Mouse (Mus musculus) liver, embryonic 12.5 days (tissue): ENCODE results near the gene Snx17. TPM values are rescaled to one million over a fixed set of nuclear protein-coding genes. Genes with fewer than 3 reads are reported as not detected.
"Not testable (repeated sequence)": the region's sequence is repeated elsewhere in the genome, so short reads cannot be mapped to it uniquely, and the experiment has no call there.

Experiments
- ATAC-seq: fragments of 200-750 bp; cut with Nextera tagmentation; 2 replicates; pipeline ENCODE4 v1.8.0; 2017; ENCODE audit warnings: moderate number of reproducible peaks, mild to moderate bottlenecking, moderate library complexity
- H3K27ac ChIP-seq: fragments of 300-500 bp; sonication (generic); 2 replicates; pipeline ENCODE4 v1.5.1; 2016; ENCODE audit warnings: mild to moderate bottlenecking
- H3K27me3 ChIP-seq: fragments of 300-500 bp; sonication (generic); replicated peaks from 2 replicates; pipeline ENCODE4 v1.6.1; 2016; ENCODE audit warnings: mild to moderate bottlenecking, moderate library complexity
- H3K36me3 ChIP-seq: fragments of 300-500 bp; sonication (generic); 2 replicates; pipeline ENCODE4 v1.6.1; 2016; ENCODE audit warnings: mild to moderate bottlenecking, moderate library complexity
- H3K4me1 ChIP-seq: fragments of 300-500 bp; sonication (generic); 2 replicates; pipeline ENCODE4 v1.6.1; 2016
- H3K4me2 ChIP-seq: fragments of 300-500 bp; sonication (generic); 2 replicates; pipeline ENCODE4 v1.6.1; 2016; ENCODE audit warnings: mild to moderate bottlenecking, moderate library complexity
- H3K4me3 ChIP-seq: fragments of 300-500 bp; sonication (generic); 2 replicates; pipeline ENCODE4 v1.5.1; 2016; ENCODE audit warnings: mild to moderate bottlenecking, moderate library complexity
- H3K9ac ChIP-seq: fragments of 300-500 bp; sonication (generic); 2 replicates; pipeline ENCODE4 v1.6.1; 2016; ENCODE audit warnings: mild to moderate bottlenecking, moderate library complexity
- H3K9me3 ChIP-seq: fragments of 300-500 bp; sonication (generic); replicated peaks from 2 replicates; pipeline ENCODE4 v1.6.1; 2016; ENCODE audit warnings: mild to moderate bottlenecking, moderate library complexity
- WGBS: fragments of 180-500 bp; shearing (Covaris S2); methylation state at CpG from one replicate; pipeline ENCODE4 v1.1.7; 2016; ENCODE audit not compliant: insufficient replicate concordance; 5-methylcytosine and 5-hydroxymethylcytosine counted together
- polyA plus RNA-seq: library from polyadenylated mRNA; unstranded; fragments of >200 nt; fragmentation: Nextera tagmentation; extraction: Ambion mirVana; gene quantifications from 2 replicates; pipeline ENCODE4 v1.2.1, GENCODE M21; 2016

Snx17 gene
- polyA plus RNA-seq, 1 experiment from 2014 or later, result 62.3 TPM

DNA sequence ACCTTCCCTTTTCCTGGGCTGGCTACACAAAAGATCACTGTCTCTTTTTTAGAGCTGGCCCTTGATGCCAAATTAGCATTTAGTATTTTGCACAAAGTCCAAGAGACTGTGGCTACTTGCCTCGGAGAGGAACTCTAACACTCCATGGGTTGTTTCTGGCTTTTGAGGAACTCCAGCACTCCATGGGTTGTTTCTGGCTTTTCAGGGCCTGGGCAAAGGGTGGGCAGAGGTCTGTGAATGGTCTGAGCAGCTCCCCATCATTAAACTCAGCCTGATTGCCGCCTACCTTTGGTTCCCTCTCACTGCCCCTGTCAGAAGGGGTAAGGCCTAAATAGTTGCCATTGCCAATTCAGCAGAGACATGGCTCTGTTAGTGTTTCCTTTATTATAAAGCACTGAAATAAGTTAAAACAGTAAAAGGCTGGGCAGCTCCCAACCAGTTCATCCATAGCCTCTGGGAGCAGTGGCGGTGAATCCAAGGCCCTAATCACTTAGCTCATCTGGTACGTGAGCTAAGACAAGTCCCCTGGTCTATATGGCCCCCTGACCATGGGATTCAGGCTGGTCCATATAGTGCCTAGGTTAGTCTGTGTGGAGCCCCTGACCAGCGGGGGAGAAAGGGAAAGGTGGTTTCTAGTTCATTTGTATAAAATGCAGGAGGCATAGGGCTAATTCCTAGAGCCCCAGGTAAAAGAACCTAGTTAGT lies 5.7 kb downstream of the Snx17 start:
- Histone ChIP-seq H3K4me3 (no peak overlapping the region), H3K27me3 (no peaks in the 10 kb centered on the region), H3K9ac (no peak overlapping the region), H3K27ac (no peak overlapping the region), H3K4me1 (peaks cover 51% of the 10 kb centered on the region), H3K9me3 (peaks cover 5% of the 10 kb centered on the region), H3K4me2 (no peak overlapping the region), H3K36me3 (peaks cover 79% of the 10 kb centered on the region)
- 82% methylated on average over 5 of the region's 5 CpGs for WGBS
- ATAC-seq, result no peak

DNA sequence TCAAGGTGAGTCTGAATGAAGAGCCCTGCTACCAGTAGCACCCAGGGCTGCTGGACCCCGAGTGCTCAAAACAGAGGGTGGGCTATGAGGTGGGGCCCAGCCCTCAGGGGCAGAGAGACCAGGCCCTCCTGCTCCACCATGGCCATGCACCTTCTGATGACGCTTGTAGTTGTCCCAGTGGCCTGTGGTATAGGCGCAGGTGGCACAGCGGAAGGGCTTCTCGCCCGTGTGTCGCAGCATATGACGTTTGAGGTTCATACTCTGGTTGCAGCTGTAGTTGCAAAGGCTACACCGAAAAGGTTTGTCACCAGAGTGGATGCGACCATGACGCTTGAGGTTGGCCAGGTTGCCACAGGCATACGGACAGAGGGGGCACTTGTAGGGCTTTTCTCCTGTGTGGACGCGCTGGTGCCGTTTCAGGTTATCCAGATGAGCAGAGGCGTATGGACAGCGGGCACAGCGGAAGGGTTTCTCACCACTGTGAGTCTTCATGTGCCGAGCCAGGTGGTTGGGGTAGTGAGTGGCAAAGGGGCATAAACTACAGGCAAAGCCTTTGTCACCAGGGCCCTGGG lies 6.4 kb downstream of the Snx17 start:
- WGBS, result 92% methylated on average over 19 of the region's 19 CpGs
- no peaks in the 10 kb centered on the region for H3K27me3 ChIP-seq
- H3K9me3 ChIP-seq, result peaks cover 5% of the 10 kb centered on the region
- no peak overlapping the region for H3K9ac ChIP-seq
- H3K4me3 ChIP-seq, result no peak overlapping the region
- H3K4me1 ChIP-seq, result peaks cover 45% of the 10 kb centered on the region
- no peak for ATAC-seq
- peaks cover 85% of the 10 kb centered on the region for H3K36me3 ChIP-seq
- no peak overlapping the region for H3K4me2 ChIP-seq
- 0 out of 2 replicates have a peak overlapping the region, but pooled peaks have one; percentile 17 for H3K27ac ChIP-seq

DNA sequence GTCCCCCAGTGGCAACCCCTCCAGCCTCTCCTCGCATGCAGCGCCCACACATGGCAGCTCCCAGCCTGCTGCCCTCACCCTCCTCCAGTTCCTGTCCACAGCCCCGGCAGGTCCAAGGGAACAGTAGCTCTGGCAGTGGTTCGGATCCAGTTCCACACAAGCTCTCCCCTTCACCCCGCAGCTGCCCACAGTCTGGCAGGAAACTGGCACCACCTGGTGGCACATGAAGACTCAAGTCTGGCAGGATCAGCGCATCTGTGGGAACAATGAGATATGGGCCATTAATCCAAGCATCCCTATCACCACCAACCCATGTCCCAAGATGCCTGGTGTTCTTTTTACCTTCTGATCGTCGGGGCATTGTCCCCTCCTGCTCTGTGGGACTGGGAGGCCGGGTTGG lies 6.9 kb downstream of the Snx17 start:
- Histone ChIP-seq H3K9me3 (peaks cover 5% of the 10 kb centered on the region), H3K4me3 (peak overlapping the region; percentile 80; the same call in 1 of the 2 replicates), H3K4me2 (0 out of 2 replicates have a peak overlapping the region, but pooled peaks have one; percentile 89), H3K4me1 (peaks cover 40% of the 10 kb centered on the region), H3K36me3 (peaks cover 85% of the 10 kb centered on the region), H3K27me3 (no peaks in the 10 kb centered on the region), H3K27ac (0 out of 2 replicates have a peak overlapping the region, but pooled peaks have one; percentile 17), H3K9ac (no peak overlapping the region; the same call in 1 of the 2 replicates)
- ATAC-seq, result no peak
- 82% methylated on average over 9 of the region's 9 CpGs for WGBS

DNA sequence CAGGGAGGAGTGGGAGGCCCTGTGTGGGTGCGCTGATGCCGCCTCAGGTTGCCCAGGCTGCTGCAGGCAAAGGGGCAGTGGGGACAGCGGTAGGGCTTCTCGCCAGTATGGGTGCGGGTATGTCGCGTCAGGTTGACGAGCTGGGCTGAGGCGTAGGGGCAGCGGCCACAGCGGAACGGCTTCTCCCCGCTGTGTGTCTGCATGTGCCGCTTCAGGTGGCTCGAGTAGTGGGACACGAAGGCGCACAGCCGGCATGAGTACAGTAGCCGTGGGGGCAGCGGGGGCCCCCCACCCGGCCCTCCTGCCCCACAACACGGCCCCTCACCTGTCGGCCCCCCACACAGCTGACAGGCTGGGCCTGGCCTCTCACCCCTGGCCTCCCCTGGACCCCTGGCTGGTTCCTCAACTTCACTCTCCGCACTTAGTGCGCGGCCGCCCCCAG lies 7.3 kb downstream of the Snx17 start:
- no peak overlapping the region; the same call in 1 of the 2 replicates for H3K9ac ChIP-seq
- H3K36me3 ChIP-seq, result peaks cover 85% of the 10 kb centered on the region
- 84% methylated on average over 27 of the region's 27 CpGs for WGBS
- H3K9me3 ChIP-seq, result peaks cover 5% of the 10 kb centered on the region
- H3K4me1 ChIP-seq, result peaks cover 36% of the 10 kb centered on the region
- no peaks in the 10 kb centered on the region for H3K27me3 ChIP-seq
- H3K27ac ChIP-seq, result peak overlapping the region; percentile 5; the same call in 1 of the 2 replicates
- peak overlapping the region; percentile 80 for H3K4me3 ChIP-seq
- H3K4me2 ChIP-seq, result peak overlapping the region; percentile 89
- no peak for ATAC-seq

DNA sequence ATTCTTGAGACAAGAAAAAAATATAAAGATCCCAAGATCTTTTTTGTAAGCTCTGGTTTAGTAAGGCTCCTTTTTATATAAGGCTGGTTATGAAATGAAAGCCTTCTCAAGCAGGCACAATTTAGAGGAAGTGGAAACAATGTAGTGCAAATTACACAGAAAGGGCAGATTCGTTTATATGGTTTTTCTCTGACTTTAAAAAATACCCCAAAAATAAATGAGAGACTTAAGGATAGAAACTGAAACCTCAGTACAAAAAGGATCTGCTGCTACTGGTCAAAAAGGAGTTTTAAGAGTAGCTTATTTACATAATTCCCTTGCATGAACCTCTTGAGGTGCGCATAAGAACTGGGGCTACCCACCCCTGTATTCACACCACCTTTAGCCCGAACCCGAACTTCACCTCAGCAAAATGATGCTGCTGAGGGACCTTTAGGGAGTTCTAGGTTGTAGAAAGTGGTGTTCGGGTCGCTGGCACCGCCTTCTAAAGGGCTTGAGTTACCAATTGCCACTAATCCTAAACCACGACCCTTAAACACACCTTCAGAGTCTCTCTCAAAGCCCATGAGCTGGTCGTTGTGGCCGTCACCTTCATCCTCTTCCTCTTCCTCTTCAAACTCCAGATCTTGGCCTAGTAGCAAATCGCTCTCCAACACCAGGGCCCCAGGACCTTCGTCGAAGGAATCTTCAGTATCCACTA lies 8.2 kb downstream of the Snx17 start:
- Histone ChIP-seq H3K4me3 (peak overlapping the region; percentile 80), H3K27me3 (no peaks in the 10 kb centered on the region), H3K4me1 (peaks cover 36% of the 10 kb centered on the region), H3K4me2 (peak overlapping the region; percentile 89), H3K27ac (peak overlapping the region; percentile 80), H3K9ac (peak overlapping the region; percentile 81), H3K9me3 (peaks cover 5% of the 10 kb centered on the region), H3K36me3 (peaks cover 85% of the 10 kb centered on the region)
- 19% methylated on average over 13 of the region's 13 CpGs for WGBS
- ATAC-seq, result no peak

DNA sequence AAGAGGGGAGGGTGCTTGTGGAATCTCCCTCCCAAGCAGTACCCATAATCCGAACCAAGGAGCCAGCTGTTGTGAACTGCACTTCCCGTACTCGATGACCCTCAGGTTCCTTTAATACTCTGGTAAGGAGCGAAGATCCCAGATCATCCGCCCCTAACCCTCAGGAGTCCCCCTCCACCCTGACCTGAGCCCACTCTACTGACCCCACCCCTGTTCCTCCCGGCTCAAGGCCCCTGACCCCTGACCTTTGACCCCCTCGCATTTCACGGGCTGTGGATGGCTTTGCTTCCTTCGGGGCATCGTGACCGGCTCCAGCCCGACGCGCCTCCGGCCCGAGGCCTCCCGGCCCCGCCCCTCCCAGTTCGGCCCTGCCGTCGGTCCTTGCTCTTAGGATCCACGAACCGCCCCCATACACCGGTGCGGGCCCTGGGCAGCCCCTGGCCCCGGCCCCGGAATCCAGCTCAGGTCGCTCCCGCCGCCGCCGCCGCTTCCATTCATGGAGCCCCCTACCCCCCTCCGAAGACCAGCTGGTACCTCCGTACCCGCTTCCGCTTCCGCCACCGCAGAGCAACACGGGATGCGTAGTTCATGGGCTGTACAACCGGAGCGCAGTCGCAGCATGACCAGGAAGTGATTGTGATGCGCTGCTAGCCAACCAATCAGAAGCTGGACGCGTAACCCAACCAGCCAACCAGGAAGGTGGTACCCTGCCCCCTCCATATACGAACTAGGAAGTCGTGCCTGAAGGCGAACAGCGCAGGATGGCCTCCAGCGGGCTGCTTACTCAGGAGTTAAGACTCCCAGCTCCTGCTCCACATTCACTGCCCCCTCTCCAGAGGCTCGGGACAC lies 8.9 kb downstream of the Snx17 start, which contains the start of gene Zfp513:
TSS of gene Zfp513 (minus strand) at position 562 of the 849 bp plus-strand sequence.
- under 1% methylated on average over 53 of the region's 53 CpGs for WGBS
- ATAC-seq, result peak; percentile 95
- peak within 1 kb of the TSS; percentile 80 for H3K4me3 ChIP-seq

DNA sequence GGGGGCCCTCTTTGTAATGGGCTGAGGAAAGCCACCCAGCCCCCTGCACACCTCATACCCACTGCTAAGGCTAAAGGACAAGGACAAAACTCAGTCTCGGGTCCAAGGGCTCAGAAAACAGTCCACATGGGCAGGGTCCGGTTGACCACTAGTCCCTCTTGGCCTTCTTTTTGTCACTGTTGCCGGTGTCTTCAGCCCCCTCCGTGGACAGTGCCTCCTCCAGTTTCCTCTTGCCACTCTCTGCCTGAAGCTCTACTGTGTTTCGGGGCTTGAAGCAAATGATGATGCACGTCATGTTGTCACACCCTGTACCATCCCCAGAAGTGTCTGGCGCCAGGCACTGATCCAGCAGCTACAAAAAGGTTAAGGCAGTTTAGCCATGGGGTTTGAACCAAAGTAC lies 9.9 kb downstream of the Snx17 start:
- H3K9me3 ChIP-seq, result peaks cover 5% of the 10 kb centered on the region
- 79% methylated on average over 7 of the region's 7 CpGs for WGBS
- H3K9ac ChIP-seq, result peak overlapping the region; percentile 68; the same call in 1 of the 2 replicates
- H3K4me2 ChIP-seq, result peak overlapping the region; percentile 89
- H3K4me1 ChIP-seq, result peaks cover 36% of the 10 kb centered on the region
- H3K27me3 ChIP-seq, result no peaks in the 10 kb centered on the region
- no peak for ATAC-seq
- H3K4me3 ChIP-seq, result peak overlapping the region; percentile 80
- peak overlapping the region; percentile 87 for H3K27ac ChIP-seq
- H3K36me3 ChIP-seq, result peaks cover 85% of the 10 kb centered on the region

More for the DNA sequence above, 8.9 kb downstream of the Snx17 start, which contains the start of gene Zfp513:
- peaks cover 5% of the 10 kb centered on the region for H3K9me3 ChIP-seq
- H3K4me1 ChIP-seq, result peaks cover 36% of the 10 kb centered on the region
- peak within 1 kb of the TSS; percentile 81 for H3K9ac ChIP-seq
- peak within 1 kb of the TSS; percentile 89 for H3K4me2 ChIP-seq
- H3K27ac ChIP-seq, result peak within 1 kb of the TSS; percentile 87
- peaks cover 85% of the 10 kb centered on the region for H3K36me3 ChIP-seq
- H3K27me3 ChIP-seq, result no peaks in the 10 kb centered on the region

DNA sequence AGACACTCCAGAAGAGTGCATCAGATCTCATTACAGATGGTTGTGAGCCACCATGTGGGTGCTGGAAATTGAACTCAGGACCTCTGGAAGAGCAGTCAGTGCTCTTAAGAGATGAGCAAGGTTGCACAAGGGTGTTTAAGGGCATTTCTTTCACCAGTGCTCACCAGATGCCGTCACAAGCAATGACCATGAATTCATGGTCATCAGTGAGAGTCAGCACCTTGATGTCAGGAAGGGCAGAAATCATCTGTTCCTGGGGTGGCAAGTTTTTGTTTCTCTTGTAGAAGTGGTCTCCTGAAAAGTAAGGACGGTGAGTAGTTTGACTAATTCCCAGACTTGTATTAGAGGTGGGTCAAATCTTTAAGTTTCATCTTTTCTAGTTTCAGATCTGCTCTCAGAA lies 10.8 kb downstream of the Snx17 start:
- ATAC-seq, result no peak

DNA sequence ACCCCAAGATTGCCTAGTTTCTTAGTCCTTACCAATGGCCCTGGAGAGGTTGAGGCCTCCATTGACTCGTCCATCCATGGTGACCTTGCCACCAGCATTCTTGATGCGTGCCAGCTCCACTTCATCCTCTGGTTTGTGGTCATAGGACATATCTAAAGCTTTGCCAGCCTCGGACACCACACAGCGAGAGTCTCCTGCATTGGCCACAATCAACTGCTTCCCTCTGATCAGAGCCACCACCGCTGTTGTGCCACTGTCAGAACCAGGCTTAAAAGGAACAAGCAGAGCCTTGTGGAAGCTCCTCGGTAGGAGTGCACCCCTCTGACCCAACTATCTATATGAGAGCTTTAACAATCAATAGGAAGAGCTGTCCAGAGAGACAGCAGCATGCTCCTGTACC lies 11.4 kb downstream of the Snx17 start:
- ATAC-seq, result no peak
- WGBS, result 86% methylated on average over 6 of the region's 6 CpGs
- H3K9me3 ChIP-seq, result peaks cover 5% of the 10 kb centered on the region
- H3K4me2 ChIP-seq, result no peak overlapping the region
- no peaks in the 10 kb centered on the region for H3K27me3 ChIP-seq
- no peak overlapping the region for H3K27ac ChIP-seq
- peaks cover 31% of the 10 kb centered on the region for H3K4me1 ChIP-seq
- H3K36me3 ChIP-seq, result peaks cover 80% of the 10 kb centered on the region
- no peak overlapping the region for H3K9ac ChIP-seq
- H3K4me3 ChIP-seq, result no peak overlapping the region

More for the DNA sequence above, 10.8 kb downstream of the Snx17 start:
- whole genome bisulfite sequencing, result 82% methylated on average over 2 of the region's 2 CpGs
- H3K9ac ChIP-seq, result no peak overlapping the region
- H3K36me3 ChIP-seq, result peaks cover 85% of the 10 kb centered on the region
- H3K9me3 ChIP-seq, result peaks cover 5% of the 10 kb centered on the region
- H3K27me3 ChIP-seq, result no peaks in the 10 kb centered on the region
- H3K4me1 ChIP-seq, result peaks cover 36% of the 10 kb centered on the region
- H3K4me2 ChIP-seq, result no peak overlapping the region
- no peak overlapping the region for H3K4me3 ChIP-seq
- H3K27ac ChIP-seq, result 0 out of 2 replicates have a peak overlapping the region, but pooled peaks have one; percentile 87

DNA sequence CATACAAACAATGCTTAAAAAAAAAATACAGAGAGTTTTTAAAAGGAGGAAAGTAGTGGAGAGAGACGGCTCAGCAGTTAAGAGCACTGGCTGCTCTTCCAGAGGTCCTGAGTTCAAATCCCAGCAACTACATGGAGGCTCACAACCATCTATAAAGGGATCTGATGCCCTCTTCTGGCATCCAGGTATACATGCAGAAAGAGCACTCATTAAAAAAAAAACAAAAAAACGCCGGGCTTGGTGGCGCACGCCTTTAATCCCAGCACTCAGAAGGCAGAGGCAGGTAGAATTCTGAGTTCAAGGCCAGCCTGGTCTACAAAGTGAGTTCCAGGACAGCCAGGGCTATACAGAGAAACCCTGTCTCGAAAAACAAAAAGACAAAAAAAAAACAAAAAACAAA lies 23.5 kb downstream of the Snx17 start:
- Histone ChIP-seq H3K4me1 (peaks cover 73% of the 10 kb centered on the region), H3K36me3 (peaks cover 19% of the 10 kb centered on the region)
- not testable (repeated sequence) for H3K27ac ChIP-seq, ATAC-seq, H3K27me3 ChIP-seq, H3K9ac ChIP-seq, H3K4me2 ChIP-seq, H3K4me3 ChIP-seq, H3K9me3 ChIP-seq
- WGBS, result 66% methylated on average over 6 of the region's 6 CpGs

DNA sequence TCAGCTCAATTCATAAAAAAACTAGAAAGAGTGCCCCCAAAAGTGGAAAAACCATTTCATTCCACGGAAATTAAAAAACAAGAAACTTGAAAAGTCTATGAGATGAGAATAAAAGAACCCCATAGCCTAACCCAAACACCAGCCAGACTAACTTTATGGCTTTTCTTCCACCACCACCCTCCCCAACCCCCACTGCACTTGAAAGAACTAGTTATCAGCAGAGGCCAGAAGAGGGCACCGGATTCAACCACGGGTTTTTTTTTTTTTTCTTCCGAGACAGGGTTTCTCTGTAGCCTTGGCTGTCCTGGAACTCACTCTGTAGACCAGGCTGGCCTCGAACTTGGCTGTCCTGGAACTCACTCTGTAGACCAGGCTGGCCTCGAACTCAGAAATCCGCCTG lies 25.3 kb downstream of the Snx17 start:
- Histone ChIP-seq H3K9ac (peak overlapping the region; percentile 64), H3K9me3 (no peaks in the 10 kb centered on the region), H3K4me2 (peak overlapping the region; percentile 91), H3K27me3 (no peaks in the 10 kb centered on the region), H3K27ac (peak overlapping the region; percentile 96), H3K4me1 (peaks cover 61% of the 10 kb centered on the region), H3K4me3 (peak overlapping the region; percentile 99), H3K36me3 (peaks cover 19% of the 10 kb centered on the region)
- WGBS, result 19% methylated on average over 7 of the region's 7 CpGs
- peak; percentile 55 for ATAC-seq
